Mouse (Mus musculus): ENCODE measurements around the gene Gm8653. TPM values are rescaled to one million over a fixed set of nuclear protein-coding genes. Genes with fewer than 3 reads are reported as not detected.

Gm8653 gene
- polyA plus RNA-seq (2015; fragmentation: Nextera tagmentation; extraction: Ambion mirVana), result not detected in 2 replicates

DNA sequence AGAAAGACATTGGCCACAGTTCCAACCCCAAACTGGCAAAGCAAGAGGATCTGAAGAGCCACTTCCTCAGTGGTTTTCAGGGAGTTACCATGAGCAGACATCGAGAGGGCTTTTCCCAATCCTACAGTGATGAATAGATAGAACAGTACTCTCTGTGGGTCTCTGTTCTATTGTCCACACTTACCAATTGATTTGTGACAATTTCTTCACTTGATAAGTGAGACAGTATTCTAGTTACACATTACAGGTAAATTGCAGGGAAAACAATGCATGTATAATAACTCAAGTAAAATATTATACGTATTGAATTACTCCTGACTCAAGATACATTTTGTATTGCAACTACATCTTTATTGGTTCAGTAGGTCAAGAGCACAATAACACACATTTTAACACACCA lies at the start of gene Gm8653:
Gene Gm8653 (minus strand): TSS at position 101 of the 400 bp plus-strand sequence.

GRCm38 (mm10) chr7:22229384-22229783 lies 28.3 kb upstream of the Gm8653 start, which contains the start of gene Gm8453:
TSS of gene Gm8453 (minus strand) at chr7:22229484.

GRCm38 (mm10) chr7:22189077-22189476 lies 12.0 kb downstream of the Gm8653 start, which contains the start of gene Vmn1r143:
TSS of gene Vmn1r143 (plus strand) at chr7:22189377.

DNA sequence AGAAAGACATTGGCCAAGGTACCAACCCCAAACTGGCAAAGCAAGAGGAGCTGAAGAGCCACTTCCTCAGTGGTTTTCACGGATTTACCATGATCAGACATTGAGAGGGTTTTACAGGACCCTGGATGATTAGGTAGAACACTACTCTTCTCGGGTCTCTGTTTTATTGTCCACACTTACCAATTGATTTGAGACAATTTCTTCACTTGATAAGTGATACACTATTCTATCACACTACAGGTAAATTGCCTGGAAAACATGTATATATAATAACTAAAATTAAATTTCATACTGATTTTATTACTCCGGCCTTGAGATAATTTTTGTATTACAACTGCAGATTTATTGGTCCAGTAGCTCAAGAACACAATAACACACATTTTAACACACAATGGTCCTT lies 37.1 kb downstream of the Gm8653 start, which contains the start of gene Vmn1r142:
Gene Vmn1r142 (minus strand): TSS at position 101 of the 400 bp plus-strand sequence.

Other genes starting within 250 kb of the Gm8653 start
- not detected in 2 replicates for gene Vmn1r137, start 206.7 kb downstream of the Gm8653 start, polyA plus RNA-seq (2015; fragmentation: Nextera tagmentation; extraction: Ambion mirVana)
- not detected in 2 replicates for gene Vmn1r138, start 172.4 kb downstream of the Gm8653 start, polyA plus RNA-seq (2015; fragmentation: Nextera tagmentation; extraction: Ambion mirVana)
- not detected in 2 replicates for gene Gm6176, start 145.0 kb downstream of the Gm8653 start, polyA plus RNA-seq (2015; fragmentation: Nextera tagmentation; extraction: Ambion mirVana)
- not detected in 2 replicates for gene Vmn1r139, start 132.2 kb downstream of the Gm8653 start, polyA plus RNA-seq (2015; fragmentation: Nextera tagmentation; extraction: Ambion mirVana)
- not detected in 2 replicates for gene Gm16451, start 83.0 kb downstream of the Gm8653 start, polyA plus RNA-seq (2015; fragmentation: Nextera tagmentation; extraction: Ambion mirVana)
- not detected in 2 replicates for gene Gm10666, start 66.5 kb downstream of the Gm8653 start, polyA plus RNA-seq (2015; fragmentation: Nextera tagmentation; extraction: Ambion mirVana)
- gene Vmn1r142, start 37.2 kb downstream of the Gm8653 start, polyA plus RNA-seq (2015; fragmentation: Nextera tagmentation; extraction: Ambion mirVana), result not detected in 2 replicates
- not detected in 2 replicates for gene Vmn1r143, start 11.9 kb downstream of the Gm8653 start, polyA plus RNA-seq (2015; fragmentation: Nextera tagmentation; extraction: Ambion mirVana)
- not detected in 2 replicates for gene Gm8453, start 28.2 kb upstream of the Gm8653 start, polyA plus RNA-seq (2015; fragmentation: Nextera tagmentation; extraction: Ambion mirVana)
- not detected in 2 replicates for gene Gm4187, start 128.5 kb upstream of the Gm8653 start, polyA plus RNA-seq (2015; fragmentation: Nextera tagmentation; extraction: Ambion mirVana)
- gene Gm8660, start 169.8 kb upstream of the Gm8653 start, polyA plus RNA-seq (2015; fragmentation: Nextera tagmentation; extraction: Ambion mirVana), result not detected in 2 replicates
- not detected in 2 replicates for gene Vmn1r148, start 212.3 kb upstream of the Gm8653 start, polyA plus RNA-seq (2015; fragmentation: Nextera tagmentation; extraction: Ambion mirVana)
- gene Vmn1r149, start 237.0 kb upstream of the Gm8653 start, polyA plus RNA-seq (2015; fragmentation: Nextera tagmentation; extraction: Ambion mirVana), result not detected in 2 replicates